Mouse (Mus musculus) lung, postnatal 0 days (tissue): ENCODE measurements around the gene Nol4l.

ENCODE experiments used
- CTCF ChIP-seq: IDR thresholded peaks from 2 replicates; pipeline ENCODE4 v1.5.1; 2016; ENCODE audit warnings: antibody characterized with exemption, mild to moderate bottlenecking
- EP300 ChIP-seq: IDR thresholded peaks from 2 replicates; pipeline ENCODE4 v1.6.1; 2016; ENCODE audit warnings: antibody characterized with exemption, mild to moderate bottlenecking, control low read depth

DNA sequence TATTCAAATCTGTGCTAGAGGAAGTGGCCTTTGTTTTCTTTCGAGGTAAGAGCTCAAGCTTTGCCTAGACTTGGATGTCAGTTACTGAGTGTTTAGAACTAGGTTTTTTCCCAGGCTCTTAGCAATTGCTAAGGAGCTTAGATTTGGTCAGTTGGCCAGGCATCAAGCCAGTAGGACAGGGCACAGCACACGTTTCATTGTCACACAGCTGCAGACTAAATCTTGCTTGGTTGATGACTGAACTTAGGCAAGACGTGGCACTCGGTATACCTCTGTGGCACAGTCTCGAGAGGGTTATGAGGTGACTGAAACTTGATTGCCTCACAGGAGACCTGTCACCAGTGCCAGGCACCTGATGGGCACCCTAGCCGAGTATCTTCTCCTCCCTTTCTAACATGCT lies 122.9 kb downstream of the Nol4l start:
- TF ChIP-seq CTCF (no peak), EP300 (no peak)
